Mouse (Mus musculus) neural tube, embryonic 13.5 days (tissue): ENCODE measurements around the gene Chrne. TPM values are rescaled to one million over a fixed set of nuclear protein-coding genes. Genes with fewer than 3 reads are reported as not detected.

Experiments
- ATAC-seq: fragments of 200-750 bp; cut with Nextera tagmentation; 2 replicates; pipeline ENCODE4 v1.8.0; 2017; ENCODE audit warnings: low read depth, mild to moderate bottlenecking, moderate TSS enrichment, moderate library complexity
- H3K27ac ChIP-seq: fragments of 300-500 bp; sonication (generic); replicated peaks from 2 replicates; pipeline ENCODE4 v1.5.1; 2015; ENCODE audit warnings: moderate library complexity, mild to moderate bottlenecking, inconsistent platforms
- H3K27me3 ChIP-seq: fragments of 300-500 bp; sonication (generic); 2 replicates; pipeline ENCODE4 v1.6.1; 2015; ENCODE audit warnings: mild to moderate bottlenecking, inconsistent platforms
- H3K36me3 ChIP-seq: fragments of 300-500 bp; sonication (generic); 2 replicates; pipeline ENCODE4 v1.6.1; 2015; ENCODE audit warnings: mild to moderate bottlenecking, inconsistent platforms
- H3K4me1 ChIP-seq: fragments of 300-500 bp; sonication (generic); replicated peaks from 2 replicates; pipeline ENCODE4 v1.6.1; 2015; ENCODE audit warnings: inconsistent platforms
- H3K4me2 ChIP-seq: fragments of 300-500 bp; sonication (generic); 2 replicates; pipeline ENCODE4 v1.6.1; 2015; ENCODE audit warnings: inconsistent platforms, mild to moderate bottlenecking, moderate library complexity
- H3K4me3 ChIP-seq: fragments of 300-500 bp; sonication (generic); 2 replicates; pipeline ENCODE4 v1.5.1; 2015; ENCODE audit warnings: mild to moderate bottlenecking, inconsistent platforms
- H3K9ac ChIP-seq: fragments of 300-500 bp; sonication (generic); 2 replicates; pipeline ENCODE4 v1.6.1; 2015; ENCODE audit warnings: moderate library complexity, mild to moderate bottlenecking, inconsistent platforms
- H3K9me3 ChIP-seq: fragments of 300-500 bp; sonication (generic); 2 replicates; pipeline ENCODE4 v1.6.1; 2016; ENCODE audit warnings: inconsistent platforms
- WGBS: fragments of 180-500 bp; shearing (Covaris S2); methylation state at CpG from one replicate; pipeline ENCODE4 v1.1.7; 2015; 5-methylcytosine and 5-hydroxymethylcytosine counted together
- polyA plus RNA-seq: library from polyadenylated mRNA; unstranded; fragments of >200 nt; fragmentation: Nextera tagmentation; extraction: Ambion mirVana; gene quantifications from 2 replicates; pipeline ENCODE4 v1.2.1, GENCODE M21; 2015

Gene Chrne
- polyA plus RNA-seq, 1 experiment from 2014 or later: 0.38 TPM

GRCm38 (mm10) chr11:70656964-70657363 is 37.9 kb upstream of the Chrne start, which contains the start of gene Eno3:
Eno3 (plus strand) TSS chr11:70657202.
- peak within 1 kb of the TSS; percentile 98 for H3K9ac ChIP-seq
- peak within 1 kb of the TSS; percentile 98 for H3K27ac ChIP-seq
- peak within 1 kb of the TSS; percentile 100 for H3K4me3 ChIP-seq
- H3K9me3 ChIP-seq: no peaks in the 10 kb centered on the region
- ATAC-seq: no peak
- H3K4me1 ChIP-seq: peaks cover 39% of the 10 kb centered on the region
- H3K36me3 ChIP-seq: peaks cover 21% of the 10 kb centered on the region
- H3K27me3 ChIP-seq: no peaks in the 10 kb centered on the region
- WGBS: 7% methylated on average over 3 of the region's 3 CpGs
- peak within 1 kb of the TSS; percentile 92 for H3K4me2 ChIP-seq

- Histone ChIP-seq H3K36me3 (peaks cover 23% of the 10 kb centered on the region), H3K4me3 (peak overlapping the region; percentile 100), H3K27ac (peak overlapping the region; percentile 98), H3K4me2 (peak overlapping the region; percentile 92), H3K27me3 (no peaks in the 10 kb centered on the region), H3K4me1 (peaks cover 44% of the 10 kb centered on the region), H3K9me3 (no peaks in the 10 kb centered on the region), H3K9ac (peak overlapping the region; percentile 98)
- no peak for ATAC-seq
- 4% methylated on average over 16 of the region's 16 CpGs for WGBS
Observed at GRCm38 (mm10) chr11:70656456-70656927, 37.5 kb upstream of the Chrne start.

- Histone ChIP-seq H3K9me3 (no peaks in the 10 kb centered on the region), H3K36me3 (peaks cover 26% of the 10 kb centered on the region), H3K4me3 (peak overlapping the region; percentile 100), H3K4me1 (peaks cover 50% of the 10 kb centered on the region), H3K27ac (peak overlapping the region; percentile 98), H3K4me2 (peak overlapping the region; percentile 92), H3K27me3 (no peaks in the 10 kb centered on the region), H3K9ac (peak overlapping the region; percentile 98)
- peak; percentile 20; the same call in 1 of the 2 replicates for ATAC-seq
- under 1% methylated on average over 54 of the region's 61 CpGs for WGBS
Observed at GRCm38 (mm10) chr11:70655571-70656455, 36.8 kb upstream of the Chrne start.

- Histone ChIP-seq H3K4me2 (peak overlapping the region; percentile 92), H3K9me3 (no peaks in the 10 kb centered on the region), H3K9ac (peak overlapping the region; percentile 98), H3K4me3 (peak overlapping the region; percentile 100), H3K27ac (peak overlapping the region; percentile 98), H3K27me3 (no peaks in the 10 kb centered on the region), H3K4me1 (peaks cover 54% of the 10 kb centered on the region), H3K36me3 (peaks cover 28% of the 10 kb centered on the region)
- peak; percentile 60 for ATAC-seq
- under 1% methylated on average over 46 of the region's 48 CpGs for WGBS
Observed at GRCm38 (mm10) chr11:70654923-70655570, 36.0 kb upstream of the Chrne start.

- Histone ChIP-seq H3K36me3 (peaks cover 35% of the 10 kb centered on the region), H3K4me1 (peaks cover 54% of the 10 kb centered on the region), H3K9ac (peak within 1 kb of the TSS; percentile 98), H3K27ac (peak within 1 kb of the TSS; percentile 98), H3K4me3 (peak within 1 kb of the TSS; percentile 100), H3K27me3 (no peaks in the 10 kb centered on the region), H3K9me3 (no peaks in the 10 kb centered on the region), H3K4me2 (peak within 1 kb of the TSS; percentile 92)
- under 1% methylated on average over 56 of the region's 61 CpGs for WGBS
- ATAC-seq: peak; percentile 64
Observed at GRCm38 (mm10) chr11:70654198-70654922, 35.3 kb upstream of the Chrne start, which contains the start of gene Pfn1. Pfn1 (minus strand) TSS chr11:70654644.

- ATAC-seq: peak; percentile 54
- H3K9me3 ChIP-seq: no peaks in the 10 kb centered on the region
- no peaks in the 10 kb centered on the region for H3K27me3 ChIP-seq
- peaks cover 62% of the 10 kb centered on the region for H3K4me1 ChIP-seq
- peak overlapping the region; percentile 92 for H3K4me2 ChIP-seq
- H3K4me3 ChIP-seq: peak overlapping the region; percentile 100
- H3K9ac ChIP-seq: peak overlapping the region; percentile 98
- WGBS: under 1% methylated on average over 44 of the region's 63 CpGs
- H3K27ac ChIP-seq: peak overlapping the region; percentile 98
- H3K36me3 ChIP-seq: peaks cover 42% of the 10 kb centered on the region
Observed at GRCm38 (mm10) chr11:70653345-70654197, 34.6 kb upstream of the Chrne start.

DNA sequence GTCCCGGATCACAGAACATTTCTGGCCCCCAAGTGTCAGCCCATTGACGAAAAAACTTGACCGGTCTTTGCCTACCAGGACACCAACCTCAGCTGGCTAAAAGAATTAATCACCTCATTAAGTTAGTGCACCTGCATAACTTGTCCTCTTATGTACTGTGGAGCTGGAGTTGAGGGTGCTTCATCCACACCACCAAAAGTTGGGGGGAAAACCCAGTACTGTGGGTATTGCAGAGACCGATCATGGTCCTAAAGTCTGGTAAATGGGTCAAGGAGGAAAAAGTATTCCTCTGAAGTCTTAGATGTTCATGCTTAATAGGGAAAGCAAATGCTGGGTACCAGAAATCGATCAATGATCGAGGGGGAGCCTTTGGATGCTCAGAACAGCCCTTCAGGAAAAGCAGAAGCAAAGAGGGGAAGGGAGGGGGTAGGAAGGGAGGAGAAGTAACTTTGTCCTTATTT is 33.9 kb upstream of the Chrne start:
- Histone ChIP-seq H3K4me3 (peak overlapping the region; percentile 100), H3K9me3 (no peaks in the 10 kb centered on the region), H3K9ac (peak overlapping the region; percentile 98), H3K4me2 (peak overlapping the region; percentile 92), H3K4me1 (peaks cover 69% of the 10 kb centered on the region), H3K36me3 (peaks cover 42% of the 10 kb centered on the region), H3K27me3 (no peaks in the 10 kb centered on the region), H3K27ac (peak overlapping the region; percentile 98)
- no peak for ATAC-seq
- WGBS: 62% methylated on average over 6 of the region's 6 CpGs

GRCm38 (mm10) chr11:70652029-70652883 is 33.2 kb upstream of the Chrne start:
- Histone ChIP-seq H3K27ac (no peak overlapping the region), H3K9ac (peak overlapping the region; percentile 98), H3K36me3 (peaks cover 42% of the 10 kb centered on the region), H3K27me3 (no peaks in the 10 kb centered on the region), H3K4me3 (peak overlapping the region; percentile 100), H3K4me1 (peaks cover 72% of the 10 kb centered on the region), H3K9me3 (no peaks in the 10 kb centered on the region), H3K4me2 (peak overlapping the region; percentile 92)
- 70% methylated on average over 12 of the region's 12 CpGs for WGBS
- no peak for ATAC-seq

- Histone ChIP-seq H3K27me3 (no peaks in the 10 kb centered on the region), H3K4me2 (no peak overlapping the region), H3K4me1 (peaks cover 64% of the 10 kb centered on the region), H3K36me3 (peaks cover 42% of the 10 kb centered on the region), H3K9ac (no peak overlapping the region), H3K9me3 (no peaks in the 10 kb centered on the region), H3K4me3 (no peak overlapping the region), H3K27ac (no peak overlapping the region)
- ATAC-seq: no peak
- 84% methylated on average over 2 of the region's 2 CpGs for WGBS
Observed at GRCm38 (mm10) chr11:70651391-70651790, 32.4 kb upstream of the Chrne start.
